Mouse (Mus musculus) bone marrow macrophage, adult 2 months (primary cell): ENCODE data around the gene Mid1.

Experiments
- CTCF ChIP-seq: IDR thresholded peaks from 2 replicates; pipeline ENCODE4 v1.5.1; 2012; ENCODE audit warnings: low read depth, mild to moderate bottlenecking, low read length, moderate library complexity
- POLR2A ChIP-seq: IDR thresholded peaks from 2 replicates; pipeline ENCODE4 v1.6.1; 2012; ENCODE audit warnings: mild to moderate bottlenecking, low read depth, low read length, borderline replicate concordance

- TF ChIP-seq CTCF (no peak), POLR2A (no peak)
Measured at GRCm38 (mm10) chrX:169691675-169692074, 6.7 kb downstream of the Mid1 start.
